ENCODE assay signal across 7 mouse cellular contexts in the genomic region with DNA sequence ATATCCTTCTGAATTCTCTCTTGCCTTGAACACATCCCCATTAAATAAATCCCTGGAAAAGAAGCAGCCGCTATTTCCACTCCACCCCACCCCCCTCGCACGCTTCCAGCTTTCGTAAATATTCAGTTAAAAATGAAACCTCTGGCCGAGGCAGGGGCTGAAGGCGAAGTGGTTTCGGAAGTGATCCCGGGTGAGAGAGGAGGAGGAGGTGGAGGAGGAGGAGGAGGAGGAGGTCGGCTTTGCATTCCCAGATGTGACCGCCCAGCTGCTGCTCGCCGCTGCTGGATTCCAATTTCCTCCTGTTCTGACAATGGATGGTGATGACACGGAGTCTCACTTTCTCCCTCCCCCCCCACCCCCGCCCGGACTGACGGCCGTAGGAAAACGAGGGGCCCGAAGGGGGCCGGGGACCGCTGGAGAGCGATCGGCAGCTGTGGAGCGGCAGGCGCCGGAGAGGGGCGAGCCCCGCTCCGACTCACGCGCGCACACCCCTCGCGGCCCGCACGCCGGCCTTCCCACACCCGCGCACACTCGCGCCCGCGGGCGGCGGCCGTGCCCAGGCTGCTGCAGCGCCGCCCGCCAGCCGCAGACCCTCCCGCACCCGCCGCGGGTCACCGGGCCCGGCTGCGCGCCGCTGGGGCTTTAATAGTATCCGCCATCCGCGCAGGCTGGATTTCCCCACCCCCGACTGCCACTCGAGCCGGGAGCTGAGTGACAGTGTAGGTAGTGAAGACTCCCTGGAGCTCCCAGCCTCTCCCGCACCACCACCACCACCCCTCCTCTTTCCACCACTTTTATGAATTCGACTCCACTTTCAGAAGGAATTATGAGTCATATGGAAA. TPM values are rescaled to one million over a fixed set of nuclear protein-coding genes. Genes with fewer than 3 reads are reported as not detected.
DNase-seq lines count a peak whose midpoint lies in the region; ATAC-seq lines count a peak whose summit lies in the region.

A gene (minus strand): TSS at position 312 of the 842 bp plus-strand sequence.

- intact Hi-C loops in gastrocnemius, postnatal 14 days (cut with DNase I; ENCODE audit: low total_unique reads) = loop anchor here (10.0 kb wide), 1 partner anchor 61 kb away; no protein-coding TSS in a partner anchor
- intact Hi-C loops in left cerebral cortex, postnatal 14 days (cut with DNase I) = loop anchor here (10.0 kb wide), 1 partner anchor 141 kb away; no protein-coding TSS in a partner anchor

- peak; percentile 16 for ATAC-seq in megakaryocyte progenitor cell, adult 5-6 weeks (replicated peaks; ENCODE audit: poor library complexity)

- peak; percentile 81 for DNase-seq in adrenal gland, adult 2 months
- DNase-seq in embryo, embryonic 11 days = peak; percentile 77
- DNase-seq in gastrocnemius, postnatal 14 days = peak; percentile 61
- DNase-seq in induced T-regulatory cell, adult 2 months (ENCODE audit: low read depth) = peak; percentile 64
- peak; percentile 52 to 72 for DNase-seq in left cerebral cortex, postnatal 14 days (ENCODE audit: low spot score in 2 of 2)
- DNase-seq in right cerebral cortex, postnatal 14 days = peak; percentile 63

RNA-seq across cellular contexts. Expression of the gene that starts here (rescaled TPM):
- total RNA-seq in adrenal gland, adult 2 months (2021) = 10 to 100 TPM; 10.3 to 14.1 TPM
- 2.9 and 3.5 TPM in 2 replicates for polyA plus RNA-seq in adrenal gland, adult 2 months (2012; rRNA removed)
- total RNA-seq in gastrocnemius, postnatal 14 days (2021) = 10 to 100 TPM; 10.8 to 14.3 TPM
- 10 to 100 TPM; 30.1 to 31.2 TPM for total RNA-seq in left cerebral cortex, postnatal 14 days (2021)
- total RNA-seq in megakaryocyte progenitor cell, adult 5-6 weeks (2015) = 148 and 167 TPM in 2 replicates
- total RNA-seq in megakaryocyte progenitor cell, adult 5-6 weeks (2017) = 89.5 and 104 TPM in 2 replicates

Comparison
In these comparisons a context has a peak if more than half of its experiments do, and no peak if none do; other contexts are left out.
1. Peak in every context shown above with its lines: DNase-seq and ATAC-seq.